Mouse (Mus musculus): ENCODE measurements around the gene H2-Ab1.

GRCm38 (mm10) chr17:34285371-34285770 is 27.9 kb downstream of the H2-Ab1 start:
- TF ChIP-seq GATA1 (IDR thresholded peaks at IDR 0.05; ENCODE audit: borderline replicate concordance, low read length), result no peak
- TF ChIP-seq FLI1 (IDR thresholded peaks at IDR 0.05; ENCODE audit: low read length), result no peak
